Mouse (Mus musculus) neural tube, embryonic 11.5 days (tissue): ENCODE measurements at regions not wholly inside any gene's neighbourhood (a gene's known extent, or its start where the extent isn't known, plus 50 kb on each side); places are given as distances from the start of the nearest gene placed in this dataset.
A peak's percentile ranks its signal among the peaks of the same experiment; 100 is the strongest.
"Not testable (repeated sequence)": the region's sequence is repeated elsewhere in the genome, so short reads cannot be mapped to it uniquely, and the experiment has no call there.

Experiments used
- ATAC-seq: fragments of 200-750 bp; cut with Nextera tagmentation; 2 replicates; pipeline ENCODE4 v1.8.0; 2017; ENCODE audit warnings: moderate number of reproducible peaks, mild to moderate bottlenecking, moderate TSS enrichment, moderate library complexity; ENCODE audit not compliant: insufficient read depth, low FRiP score, low TSS enrichment
- DNase-seq: peaks from one replicate; pipeline ENCODE4 v3.0.0-alpha.2; 2015; ENCODE audit warnings: low spot score
- H3K27ac ChIP-seq: fragments of 300-500 bp; sonication (generic); 2 replicates; pipeline ENCODE4 v1.5.1; 2014; ENCODE audit warnings: low read depth, mild to moderate bottlenecking, low read length
- H3K27me3 ChIP-seq: fragments of 300-500 bp; sonication (generic); 2 replicates; pipeline ENCODE4 v1.6.1; 2014; ENCODE audit warnings: mild to moderate bottlenecking, low read length, mixed read lengths; ENCODE audit not compliant: control insufficient read depth, insufficient read depth
- H3K36me3 ChIP-seq: fragments of 300-500 bp; sonication (generic); 2 replicates; pipeline ENCODE4 v1.6.1; 2014; ENCODE audit warnings: mild to moderate bottlenecking, low read length, moderate library complexity, mixed read lengths; ENCODE audit not compliant: control insufficient read depth, insufficient read depth
- H3K4me1 ChIP-seq: fragments of 300-500 bp; sonication (generic); 2 replicates; pipeline ENCODE4 v1.6.1; 2014; ENCODE audit warnings: low read length, mixed read lengths; ENCODE audit not compliant: control insufficient read depth, insufficient read depth
- H3K4me2 ChIP-seq: fragments of 300-500 bp; sonication (generic); 2 replicates; pipeline ENCODE4 v1.6.1; 2014; ENCODE audit warnings: low read depth, mild to moderate bottlenecking, moderate library complexity
- H3K4me3 ChIP-seq: fragments of 300-500 bp; sonication (generic); 2 replicates; pipeline ENCODE4 v1.5.1; 2014; ENCODE audit warnings: low read depth, low read length
- H3K9ac ChIP-seq: fragments of 300-500 bp; sonication (generic); 2 replicates; pipeline ENCODE4 v1.6.1; 2014; ENCODE audit warnings: mild to moderate bottlenecking, low read length
- H3K9me3 ChIP-seq: fragments of 300-500 bp; sonication (generic); 2 replicates; pipeline ENCODE4 v1.6.1; 2016; ENCODE audit warnings: low read length; ENCODE audit not compliant: control insufficient read depth
- WGBS: fragments of 180-500 bp; shearing (Covaris S2); extraction: QIAGEN DNeasy Blood & Tissue Kit; methylation state at CpG from one replicate; pipeline ENCODE4 v1.1.7; 2014; 5-methylcytosine and 5-hydroxymethylcytosine counted together

GRCm38 (mm10) chr8:90032572-90032971, 315.6 kb downstream of the Tox3 start:
- Histone ChIP-seq H3K4me3 (no peak overlapping the region), H3K4me2 (no peak overlapping the region), H3K9ac (no peak overlapping the region), H3K9me3 (no peaks in the 10 kb centered on the region), H3K27ac (no peak overlapping the region), H3K4me1 (no peaks in the 10 kb centered on the region), H3K36me3 (no peaks in the 10 kb centered on the region), H3K27me3 (no peaks in the 10 kb centered on the region)
- DNase-seq (no peak), ATAC-seq (no peak)
- 75% methylated on average over 4 of the region's 4 CpGs for WGBS

- Histone ChIP-seq H3K4me1 (no peaks in the 10 kb centered on the region), H3K36me3 (no peaks in the 10 kb centered on the region), H3K27ac (no peak overlapping the region), H3K9me3 (no peaks in the 10 kb centered on the region), H3K9ac (no peak overlapping the region), H3K4me2 (no peak overlapping the region), H3K27me3 (no peaks in the 10 kb centered on the region), H3K4me3 (no peak overlapping the region)
- 13% methylated on average over 1 of the region's 1 CpGs for WGBS
- DNase-seq (peak; percentile 46), ATAC-seq (no peak)
These were observed 316.9 kb downstream of the Tox3 start for GRCm38 (mm10) chr8:90031220-90031619.

- not testable (repeated sequence) for ATAC-seq, H3K27me3 ChIP-seq, H3K36me3 ChIP-seq, H3K9ac ChIP-seq, DNase-seq, H3K4me2 ChIP-seq, H3K9me3 ChIP-seq, H3K4me1 ChIP-seq, H3K4me3 ChIP-seq, H3K27ac ChIP-seq
- 65% methylated on average over 1 of the region's 1 CpGs for WGBS
These were observed 330.2 kb downstream of the Tox3 start for GRCm38 (mm10) chr8:90017958-90018357.

GRCm38 (mm10) chr8:90013755-90014154, 334.4 kb downstream of the Tox3 start:
- DNase-seq, result no peak
- H3K9me3 ChIP-seq, result no peaks in the 10 kb centered on the region
- H3K36me3 ChIP-seq, result no peaks in the 10 kb centered on the region
- ATAC-seq, result no peak
- H3K9ac ChIP-seq, result no peak overlapping the region
- H3K27ac ChIP-seq, result no peak overlapping the region
- 86% methylated on average over 2 of the region's 2 CpGs for WGBS
- no peaks in the 10 kb centered on the region for H3K27me3 ChIP-seq
- no peaks in the 10 kb centered on the region for H3K4me1 ChIP-seq
- no peak overlapping the region for H3K4me2 ChIP-seq
- no peak overlapping the region for H3K4me3 ChIP-seq

- Histone ChIP-seq H3K36me3 (no peaks in the 10 kb centered on the region), H3K4me2 (no peak overlapping the region), H3K27ac (no peak overlapping the region), H3K27me3 (no peaks in the 10 kb centered on the region), H3K4me3 (no peak overlapping the region), H3K9ac (no peak overlapping the region), H3K4me1 (no peaks in the 10 kb centered on the region), H3K9me3 (no peaks in the 10 kb centered on the region)
- WGBS, result 79% methylated on average over 6 of the region's 6 CpGs
- DNase-seq (no peak), ATAC-seq (no peak)
These were observed 336.3 kb downstream of the Tox3 start for GRCm38 (mm10) chr8:90011682-90012409.

- no peak for DNase-seq
- H3K9me3 ChIP-seq, result no peaks in the 10 kb centered on the region
- no peak overlapping the region for H3K4me2 ChIP-seq
- no peak overlapping the region for H3K27ac ChIP-seq
- H3K4me1 ChIP-seq, result no peaks in the 10 kb centered on the region
- WGBS, result 80% methylated on average over 1 of the region's 1 CpGs
- no peaks in the 10 kb centered on the region for H3K27me3 ChIP-seq
- no peak overlapping the region for H3K9ac ChIP-seq
- ATAC-seq, result no peak
- no peaks in the 10 kb centered on the region for H3K36me3 ChIP-seq
- H3K4me3 ChIP-seq, result no peak overlapping the region
These were observed 338.7 kb downstream of the Tox3 start for GRCm38 (mm10) chr8:90009431-90009830.

- no peak overlapping the region for H3K4me2 ChIP-seq
- H3K27me3 ChIP-seq, result no peaks in the 10 kb centered on the region
- DNase-seq (peak; percentile 91), ATAC-seq (no peak)
- H3K36me3 ChIP-seq, result no peaks in the 10 kb centered on the region
- H3K4me3 ChIP-seq, result no peak overlapping the region
- 44% methylated on average over 15 of the region's 15 CpGs for WGBS
- H3K9ac ChIP-seq, result no peak overlapping the region
- no peak overlapping the region for H3K27ac ChIP-seq
- H3K4me1 ChIP-seq, result no peaks in the 10 kb centered on the region
- no peaks in the 10 kb centered on the region for H3K9me3 ChIP-seq
These were observed 347.1 kb downstream of the Tox3 start for GRCm38 (mm10) chr8:90000899-90001640.

GRCm38 (mm10) chr8:89993743-89994142, 354.4 kb downstream of the Tox3 start:
- 96% methylated on average over 4 of the region's 4 CpGs for WGBS
- Histone ChIP-seq H3K9me3 (no peaks in the 10 kb centered on the region), H3K27me3 (no peaks in the 10 kb centered on the region), H3K36me3 (no peaks in the 10 kb centered on the region), H3K4me2 (no peak overlapping the region), H3K9ac (no peak overlapping the region), H3K27ac (no peak overlapping the region), H3K4me3 (no peak overlapping the region), H3K4me1 (no peaks in the 10 kb centered on the region)
- ATAC-seq, result no peak
- DNase-seq, result no peak

GRCm38 (mm10) chr8:89983859-89984258, 364.3 kb downstream of the Tox3 start:
- Histone ChIP-seq H3K4me1 (no peaks in the 10 kb centered on the region), H3K27ac (no peak overlapping the region), H3K4me3 (no peak overlapping the region), H3K9me3 (no peaks in the 10 kb centered on the region), H3K9ac (no peak overlapping the region), H3K27me3 (no peaks in the 10 kb centered on the region), H3K36me3 (no peaks in the 10 kb centered on the region), H3K4me2 (no peak overlapping the region)
- DNase-seq (no peak), ATAC-seq (no peak)
- WGBS, result 93% methylated on average over 2 of the region's 2 CpGs
